Mouse (Mus musculus): ENCODE results near the gene Mip. TPM values are rescaled to one million over a fixed set of nuclear protein-coding genes. Genes with fewer than 3 reads are reported as not detected.
"Not testable (repeated sequence)": the region's sequence is repeated elsewhere in the genome, so short reads cannot be mapped to it uniquely, and the experiment has no call there.

Gene Mip
- polyA plus RNA-seq, 1 experiment from 2014 or later = not detected

GRCm38 (mm10) chr10:128208326-128208725, 17.3 kb upstream of the Mip start:
- no peak for ATAC-seq (ENCODE audit: low FRiP score)
- Histone ChIP-seq H3K4me2 (replicated peaks; ENCODE audit: low read depth, low read length) (no peak overlapping the region), H3K27me3 (ENCODE audit: control insufficient read depth, insufficient read depth, low read length) (no peaks in the 10 kb centered on the region), H3K9me3 (ENCODE audit: control insufficient read depth, low read length) (no peaks in the 10 kb centered on the region), H3K4me3 (ENCODE audit: low read depth, low read length) (no peak overlapping the region), H3K36me3 (ENCODE audit: control insufficient read depth, insufficient read depth, low read length) (no peaks in the 10 kb centered on the region), H3K9ac (ENCODE audit: low read depth, low read length) (no peak overlapping the region), H3K4me1 (replicated peaks; ENCODE audit: control insufficient read depth, insufficient read depth, low read length) (peaks cover 6% of the 10 kb centered on the region; the same call in 1 of the 2 replicates), H3K27ac (ENCODE audit: low read depth, low read length) (no peak overlapping the region)
- no peak for DNase-seq (ENCODE audit: low spot score)
- WGBS = 93% methylated on average over 10 of the region's 10 CpGs

GRCm38 (mm10) chr10:128209311-128210009, 16.2 kb upstream of the Mip start:
- Histone ChIP-seq H3K4me1 (replicated peaks; ENCODE audit: control insufficient read depth, insufficient read depth, low read length) (peaks cover 6% of the 10 kb centered on the region; the same call in 1 of the 2 replicates), H3K27me3 (ENCODE audit: control insufficient read depth, insufficient read depth, low read length) (no peaks in the 10 kb centered on the region), H3K9ac (ENCODE audit: low read depth, low read length) (no peak overlapping the region), H3K27ac (ENCODE audit: low read depth, low read length) (no peak overlapping the region), H3K4me2 (replicated peaks; ENCODE audit: low read depth, low read length) (no peak overlapping the region), H3K9me3 (ENCODE audit: control insufficient read depth, low read length) (no peaks in the 10 kb centered on the region), H3K36me3 (ENCODE audit: control insufficient read depth, insufficient read depth, low read length) (no peaks in the 10 kb centered on the region), H3K4me3 (ENCODE audit: low read depth, low read length) (no peak overlapping the region)
- ATAC-seq (ENCODE audit: low FRiP score) (no peak), DNase-seq (ENCODE audit: low spot score) (no peak)
- WGBS = 91% methylated on average over 11 of the region's 11 CpGs

- Histone ChIP-seq H3K4me1 (replicated peaks; ENCODE audit: control insufficient read depth, insufficient read depth, low read length) (peaks cover 6% of the 10 kb centered on the region; the same call in 1 of the 2 replicates), H3K9ac (ENCODE audit: low read depth, low read length) (no peak overlapping the region), H3K27me3 (ENCODE audit: control insufficient read depth, insufficient read depth, low read length) (no peaks in the 10 kb centered on the region), H3K4me2 (replicated peaks; ENCODE audit: low read depth, low read length) (no peak overlapping the region), H3K9me3 (ENCODE audit: control insufficient read depth, low read length) (no peaks in the 10 kb centered on the region), H3K4me3 (ENCODE audit: low read depth, low read length) (no peak overlapping the region), H3K36me3 (ENCODE audit: control insufficient read depth, insufficient read depth, low read length) (no peaks in the 10 kb centered on the region), H3K27ac (ENCODE audit: low read depth, low read length) (no peak overlapping the region)
- ATAC-seq (ENCODE audit: low FRiP score) = no peak
- WGBS = 98% methylated on average over 2 of the region's 2 CpGs
- no peak for DNase-seq (ENCODE audit: low spot score)
Observed at GRCm38 (mm10) chr10:128210131-128210530, 15.5 kb upstream of the Mip start.

- peaks cover 6% of the 10 kb centered on the region; the same call in 1 of the 2 replicates for H3K4me1 ChIP-seq (replicated peaks; ENCODE audit: control insufficient read depth, insufficient read depth, low read length)
- H3K4me2 ChIP-seq (replicated peaks; ENCODE audit: low read depth, low read length) = peak overlapping the region; percentile 81
- no peak for DNase-seq (ENCODE audit: low spot score)
- no peaks in the 10 kb centered on the region for H3K9me3 ChIP-seq (ENCODE audit: control insufficient read depth, low read length)
- peak overlapping the region; percentile 67 for H3K4me3 ChIP-seq (ENCODE audit: low read depth, low read length)
- no peaks in the 10 kb centered on the region for H3K36me3 ChIP-seq (ENCODE audit: control insufficient read depth, insufficient read depth, low read length)
- peak overlapping the region; percentile 75 for H3K9ac ChIP-seq (ENCODE audit: low read depth, low read length)
- 33% methylated on average over 14 of the region's 14 CpGs for WGBS
- no peak overlapping the region for H3K27ac ChIP-seq (ENCODE audit: low read depth, low read length)
- peak; percentile 14; the same call in 1 of the 2 replicates for ATAC-seq (ENCODE audit: low FRiP score)
- H3K27me3 ChIP-seq (ENCODE audit: control insufficient read depth, insufficient read depth, low read length) = no peaks in the 10 kb centered on the region
Observed at GRCm38 (mm10) chr10:128210954-128211353, 14.7 kb upstream of the Mip start.

- Histone ChIP-seq H3K4me1 (replicated peaks; ENCODE audit: control insufficient read depth, insufficient read depth, low read length) (peaks cover 6% of the 10 kb centered on the region; the same call in 1 of the 2 replicates), H3K9ac (ENCODE audit: low read depth, low read length) (peak within 1 kb of the TSS; percentile 75), H3K4me2 (replicated peaks; ENCODE audit: low read depth, low read length) (peak within 1 kb of the TSS; percentile 81), H3K4me3 (ENCODE audit: low read depth, low read length) (peak within 1 kb of the TSS; percentile 67), H3K9me3 (ENCODE audit: control insufficient read depth, low read length) (no peaks in the 10 kb centered on the region), H3K27me3 (ENCODE audit: control insufficient read depth, insufficient read depth, low read length) (no peaks in the 10 kb centered on the region), H3K27ac (ENCODE audit: low read depth, low read length) (no peak within 1 kb of the TSS), H3K36me3 (ENCODE audit: control insufficient read depth, insufficient read depth, low read length) (no peaks in the 10 kb centered on the region)
- WGBS = under 1% methylated on average over 30 of the region's 30 CpGs
- peak; percentile 93 for ATAC-seq (ENCODE audit: low FRiP score)
- DNase-seq (ENCODE audit: low spot score) = peak; percentile 94
Observed at GRCm38 (mm10) chr10:128211390-128212108, 14.1 kb upstream of the Mip start, which contains the start of gene Spryd4. Spryd4 (minus strand) TSS chr10:128211807.

- Histone ChIP-seq H3K4me2 (replicated peaks; ENCODE audit: low read depth, low read length) (peak overlapping the region; percentile 81), H3K27ac (ENCODE audit: low read depth, low read length) (no peak overlapping the region), H3K4me1 (replicated peaks; ENCODE audit: control insufficient read depth, insufficient read depth, low read length) (peaks cover 6% of the 10 kb centered on the region; the same call in 1 of the 2 replicates), H3K9me3 (ENCODE audit: control insufficient read depth, low read length) (no peaks in the 10 kb centered on the region), H3K9ac (ENCODE audit: low read depth, low read length) (peak overlapping the region; percentile 7; the same call in 1 of the 2 replicates), H3K27me3 (ENCODE audit: control insufficient read depth, insufficient read depth, low read length) (no peaks in the 10 kb centered on the region), H3K4me3 (ENCODE audit: low read depth, low read length) (peak overlapping the region; percentile 67), H3K36me3 (ENCODE audit: control insufficient read depth, insufficient read depth, low read length) (no peaks in the 10 kb centered on the region)
- 46% methylated on average over 6 of the region's 6 CpGs for WGBS
- DNase-seq (ENCODE audit: low spot score) = no peak
- ATAC-seq (ENCODE audit: low FRiP score) = peak; percentile 10; the same call in 1 of the 2 replicates
Observed at GRCm38 (mm10) chr10:128212148-128212547, 13.5 kb upstream of the Mip start.

- no peak for ATAC-seq (ENCODE audit: low FRiP score)
- Histone ChIP-seq H3K4me1 (replicated peaks; ENCODE audit: control insufficient read depth, insufficient read depth, low read length) (peaks cover 6% of the 10 kb centered on the region; the same call in 1 of the 2 replicates), H3K4me2 (replicated peaks; ENCODE audit: low read depth, low read length) (peak overlapping the region; percentile 41), H3K4me3 (ENCODE audit: low read depth, low read length) (peak overlapping the region; percentile 10; the same call in 1 of the 2 replicates), H3K9ac (ENCODE audit: low read depth, low read length) (no peak overlapping the region; the same call in 1 of the 2 replicates), H3K27me3 (ENCODE audit: control insufficient read depth, insufficient read depth, low read length) (no peaks in the 10 kb centered on the region), H3K27ac (ENCODE audit: low read depth, low read length) (no peak overlapping the region), H3K36me3 (ENCODE audit: control insufficient read depth, insufficient read depth, low read length) (no peaks in the 10 kb centered on the region), H3K9me3 (ENCODE audit: control insufficient read depth, low read length) (no peaks in the 10 kb centered on the region)
- DNase-seq (ENCODE audit: low spot score) = peak; percentile 73
- WGBS = 3% methylated on average over 18 of the region's 18 CpGs
Observed at GRCm38 (mm10) chr10:128212871-128213323, 12.7 kb upstream of the Mip start.

- H3K9me3 ChIP-seq (ENCODE audit: control insufficient read depth, low read length); H3K4me2 ChIP-seq (replicated peaks; ENCODE audit: low read depth, low read length); H3K4me3 ChIP-seq (ENCODE audit: low read depth, low read length); H3K4me1 ChIP-seq (replicated peaks; ENCODE audit: control insufficient read depth, insufficient read depth, low read length); H3K27me3 ChIP-seq (ENCODE audit: control insufficient read depth, insufficient read depth, low read length); DNase-seq (ENCODE audit: low spot score); H3K9ac ChIP-seq (ENCODE audit: low read depth, low read length); H3K36me3 ChIP-seq (ENCODE audit: control insufficient read depth, insufficient read depth, low read length); ATAC-seq (ENCODE audit: low FRiP score); H3K27ac ChIP-seq (ENCODE audit: low read depth, low read length): not testable (repeated sequence)
- WGBS = 92% methylated on average over 4 of the region's 4 CpGs
Observed at GRCm38 (mm10) chr10:128214112-128214511, 11.5 kb upstream of the Mip start.

All from hindbrain, embryonic 11.5 days (tissue).